Mouse (Mus musculus) heart, postnatal 25 days (tissue): ENCODE results near the gene Flt3l. TPM values are rescaled to one million over a fixed set of nuclear protein-coding genes. Genes with fewer than 3 reads are reported as not detected.
"Not testable (repeated sequence)": the region's sequence is repeated elsewhere in the genome, so short reads cannot be mapped to it uniquely, and the experiment has no call there.

Experiments
- DNase-seq: peaks from one replicate; pipeline ENCODE4 v3.0.0; 2022; ENCODE audit warnings: low spot score
- intact Hi-C: fragments of 180-260 bp; cut with DNase I; formaldehyde crosslinking; loops from one replicate; pipeline ENCODE4 v1.15.1; 2025
- total RNA-seq, 2 experiments: library from RNA; stranded (reverse); gene quantifications; 2 replicates each; pipeline ENCODE4 v1.2.3; 2021

Gene Flt3l
- total RNA-seq, 2 experiments from 2014 or later = 5.3 to 15.0 TPM

DNA sequence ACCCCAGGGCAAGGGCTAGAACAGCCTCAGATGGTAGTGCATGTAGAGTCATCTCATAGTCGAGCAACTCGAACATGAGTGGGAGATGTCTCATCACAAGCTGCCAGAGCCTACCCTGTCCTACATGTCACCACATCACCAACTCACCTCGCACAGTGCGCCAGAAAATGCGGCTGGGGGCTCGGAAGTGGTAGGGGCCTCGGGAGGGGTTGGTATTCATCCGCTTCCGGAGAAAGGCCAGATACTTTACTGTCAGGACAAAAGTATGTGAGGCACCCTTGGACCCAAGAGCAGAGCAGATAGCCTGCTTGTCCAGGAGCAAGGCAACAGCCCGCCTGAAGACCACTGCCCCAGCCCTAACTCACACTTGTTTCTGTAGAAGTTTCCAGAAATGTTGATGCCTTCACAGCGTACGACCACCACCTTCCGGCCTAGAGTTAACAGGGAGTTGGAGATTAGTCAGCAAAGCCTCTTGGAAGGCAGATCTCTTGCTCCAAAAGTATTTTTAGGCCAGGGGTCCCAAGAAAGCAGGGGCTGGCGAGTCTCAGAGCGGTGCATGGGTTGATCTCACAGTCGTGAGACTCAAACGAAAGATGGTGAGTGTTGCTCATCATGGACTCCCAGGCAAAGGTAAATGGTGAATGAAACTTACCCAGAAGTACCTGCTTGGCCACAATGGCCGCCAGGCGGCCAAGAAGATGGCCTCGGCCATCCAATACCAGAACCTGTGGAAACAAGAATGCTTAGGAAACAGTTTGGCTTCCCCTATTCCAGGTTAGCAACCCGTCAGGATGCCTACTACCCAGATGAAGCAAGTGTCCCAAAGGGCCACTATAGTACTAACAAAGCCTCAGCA, 9.2 kb downstream of the Flt3l start:
- intact Hi-C loops = loop anchor here (5.0 kb wide), 1 partner anchor 140 kb away; the partner anchor contains the start of gene Prmt1
- no peak for DNase-seq

- DNase-seq = no peak
- intact Hi-C loops = loop anchor here (5.0 kb wide), 1 partner anchor 139 kb away; the partner anchor contains the start of gene Prmt1
Measured at GRCm38 (mm10) chr7:45126147-45126843, 9.9 kb downstream of the Flt3l start.

DNA sequence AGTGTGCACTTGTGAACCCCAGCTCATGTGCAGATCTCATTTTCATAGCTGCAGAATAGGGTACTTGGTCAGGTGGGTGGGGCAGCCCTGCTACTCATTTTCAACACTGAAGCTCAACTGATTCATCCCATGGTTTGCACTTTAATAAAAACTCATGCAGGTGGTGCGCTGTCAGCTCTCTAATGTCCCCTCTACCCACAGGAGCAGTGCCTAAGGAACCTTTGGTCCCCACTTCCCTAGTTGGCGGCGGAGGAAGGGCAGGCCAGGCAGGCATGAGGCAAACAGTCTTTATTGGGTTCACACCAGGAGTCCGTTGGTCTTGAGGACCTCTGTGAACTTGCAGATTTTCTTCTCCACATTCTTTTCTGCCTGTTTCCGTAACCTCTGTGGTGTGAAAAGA, 10.6 kb downstream of the Flt3l start:
- not testable (repeated sequence) for DNase-seq
- intact Hi-C loops = loop anchor here (5.0 kb wide), 1 partner anchor 138 kb away; the partner anchor contains the start of gene Prmt1

- intact Hi-C loops = loop anchor here (5.0 kb wide), 1 partner anchor 138 kb away; the partner anchor contains the start of gene Prmt1
- DNase-seq = no peak
Measured at GRCm38 (mm10) chr7:45125144-45125600, 11.1 kb downstream of the Flt3l start.

DNA sequence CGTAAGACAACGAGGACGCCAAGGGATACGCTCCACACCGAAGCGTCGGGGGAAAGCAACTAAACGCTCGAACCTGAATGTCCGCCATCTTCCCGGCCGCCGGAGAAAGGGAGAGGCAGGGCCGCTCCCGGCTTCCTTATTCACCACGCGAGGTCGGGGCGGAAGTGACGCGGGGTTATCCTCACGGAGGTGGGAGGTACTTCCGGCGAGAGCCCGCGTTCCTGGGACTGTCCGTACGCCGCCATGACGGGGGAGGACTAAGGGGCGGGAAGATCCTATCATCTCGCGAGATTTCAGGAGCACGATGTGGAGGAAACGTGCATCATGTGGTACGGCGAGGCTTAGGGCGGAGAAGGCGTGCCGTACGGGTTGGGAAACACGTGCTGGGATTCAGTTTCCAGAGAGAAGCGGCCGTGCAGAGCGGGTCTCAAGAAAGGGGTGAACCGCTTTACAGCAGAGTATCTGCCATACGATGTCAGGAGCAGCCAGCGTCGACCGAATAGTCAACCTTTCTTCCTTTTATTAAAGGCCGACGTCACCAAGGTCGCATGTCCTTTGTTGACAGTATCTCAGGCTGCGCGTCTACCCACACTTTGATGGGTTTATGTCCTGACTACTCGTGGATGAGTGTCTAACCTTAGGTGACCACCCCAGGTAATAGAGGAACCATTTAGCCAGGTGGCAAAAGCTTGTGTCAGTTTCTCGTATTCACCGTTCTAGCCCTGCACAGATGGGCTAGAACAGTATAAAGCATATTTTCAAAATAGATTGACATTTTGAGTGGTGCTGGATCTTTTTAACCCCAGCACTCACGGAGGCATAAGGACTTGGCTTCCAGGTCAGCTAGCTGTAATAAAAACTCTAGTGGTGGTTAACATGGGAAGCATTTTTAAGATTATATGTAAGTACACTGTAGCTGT, 11.7 kb downstream of the Flt3l start, which contains the start of gene Rps11:
TSS of gene Rps11 (minus strand) at position 216 of the 920 bp plus-strand sequence.
- intact Hi-C loops = loop anchor here (5.0 kb wide), 1 partner anchor 137 kb away; the partner anchor contains the start of gene Prmt1
- DNase-seq = peak; percentile 98

GRCm38 (mm10) chr7:45123186-45123570, 13.1 kb downstream of the Flt3l start:
- no peak for DNase-seq
- intact Hi-C loops = no loop called here

- DNase-seq = no peak
- intact Hi-C loops = no loop called here
Measured at GRCm38 (mm10) chr7:45122561-45123185, 13.6 kb downstream of the Flt3l start.

GRCm38 (mm10) chr7:45121966-45122365, 14.3 kb downstream of the Flt3l start:
- no peak for DNase-seq
- intact Hi-C loops = loop anchor here (2.0 kb wide), 1 partner anchor 17 kb away; no protein-coding TSS in a partner anchor

- peak; percentile 68 for DNase-seq
- intact Hi-C loops = loop anchor here (2.0 kb wide), 1 partner anchor 17 kb away; no protein-coding TSS in a partner anchor
Measured at GRCm38 (mm10) chr7:45121404-45121803, 14.8 kb downstream of the Flt3l start.

GRCm38 (mm10) chr7:45119780-45120709, 16.2 kb downstream of the Flt3l start:
- DNase-seq = no peak
- intact Hi-C loops = loop anchor here (2.0 kb wide), 1 partner anchor 15 kb away; no protein-coding TSS in a partner anchor

DNA sequence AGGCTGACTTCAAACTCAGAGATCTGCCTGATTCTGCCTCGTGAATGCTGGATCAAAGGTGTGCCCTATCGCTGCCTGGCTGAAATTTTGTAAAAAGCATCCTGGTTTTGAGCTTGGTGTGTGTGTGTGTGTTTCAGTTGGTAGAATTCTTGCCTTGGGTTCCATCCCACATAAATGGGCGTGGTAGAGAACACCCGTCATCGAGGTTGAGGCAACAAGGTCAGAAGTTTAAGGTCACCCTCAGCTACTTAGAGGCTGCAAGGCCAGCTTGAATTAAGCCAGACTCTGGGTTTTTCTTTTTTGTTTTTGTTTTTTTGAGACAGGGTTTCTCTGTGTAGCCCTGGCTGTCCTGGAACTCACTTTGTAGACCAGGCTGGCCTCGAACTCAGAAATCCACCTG, 17.9 kb downstream of the Flt3l start:
- no peak for DNase-seq
- intact Hi-C loops = no loop called here

DNA sequence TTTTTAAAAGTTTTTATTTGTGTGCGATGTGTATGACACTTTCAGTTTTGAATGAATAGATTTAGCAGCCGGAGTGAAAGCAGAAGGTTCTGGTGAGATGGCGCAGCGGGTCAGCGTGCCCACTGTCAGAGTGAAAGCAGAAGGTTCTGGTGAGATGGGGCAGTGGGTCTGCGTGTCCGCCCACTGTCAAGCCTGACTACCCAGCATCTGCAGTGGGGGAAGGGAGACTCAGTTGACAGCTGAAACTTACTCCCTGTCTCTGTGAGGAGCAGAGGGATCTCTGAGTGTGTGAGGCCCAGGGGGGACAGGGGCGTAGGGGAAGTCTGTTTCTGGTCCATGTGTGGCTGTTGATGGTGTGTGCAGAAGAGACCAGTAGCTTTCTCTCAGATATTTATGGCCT, 18.7 kb downstream of the Flt3l start:
- DNase-seq = no peak
- intact Hi-C loops = no loop called here

DNA sequence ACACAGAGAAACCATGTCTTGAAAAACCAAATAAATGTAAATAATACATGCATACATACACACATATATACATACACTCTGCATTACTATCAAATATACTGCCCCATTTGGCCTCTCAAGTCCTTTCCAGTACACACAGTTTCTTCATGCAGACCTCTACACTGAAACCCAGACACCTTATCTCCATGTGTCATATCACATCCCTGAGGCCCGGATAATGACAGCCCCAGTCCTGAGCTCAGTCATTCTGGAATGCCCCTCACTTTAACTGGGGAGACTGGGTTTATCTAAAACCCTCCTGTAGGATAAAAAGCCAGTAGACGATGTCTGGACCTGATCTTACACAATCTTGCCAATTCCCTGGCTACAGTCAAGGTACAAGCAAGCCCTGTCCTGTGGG, 22.8 kb downstream of the Flt3l start:
- intact Hi-C loops = no loop called here
- no peak for DNase-seq

DNA sequence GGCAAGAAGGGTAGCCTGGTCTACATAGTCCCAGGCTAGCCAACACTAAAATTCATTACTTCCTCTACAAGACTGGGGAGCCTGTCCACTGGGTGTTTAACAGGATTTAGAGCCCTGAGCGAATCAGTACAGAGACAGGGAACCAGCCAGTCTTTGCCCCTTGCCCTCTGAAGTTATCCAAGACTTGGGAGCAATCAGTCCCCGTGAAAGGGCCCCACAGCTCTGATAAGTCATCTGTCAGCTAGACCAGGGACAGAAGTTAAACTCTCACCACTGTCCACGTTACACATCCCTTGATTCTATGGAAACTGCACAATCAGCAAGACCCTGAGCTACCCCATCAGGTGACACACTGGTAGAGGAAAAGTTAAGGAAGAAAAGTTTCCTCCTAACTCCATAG, 23.7 kb downstream of the Flt3l start:
- intact Hi-C loops = no loop called here
- no peak for DNase-seq

- DNase-seq = no peak
- intact Hi-C loops = no loop called here
Measured at GRCm38 (mm10) chr7:45111940-45112339, 24.3 kb downstream of the Flt3l start.

DNA sequence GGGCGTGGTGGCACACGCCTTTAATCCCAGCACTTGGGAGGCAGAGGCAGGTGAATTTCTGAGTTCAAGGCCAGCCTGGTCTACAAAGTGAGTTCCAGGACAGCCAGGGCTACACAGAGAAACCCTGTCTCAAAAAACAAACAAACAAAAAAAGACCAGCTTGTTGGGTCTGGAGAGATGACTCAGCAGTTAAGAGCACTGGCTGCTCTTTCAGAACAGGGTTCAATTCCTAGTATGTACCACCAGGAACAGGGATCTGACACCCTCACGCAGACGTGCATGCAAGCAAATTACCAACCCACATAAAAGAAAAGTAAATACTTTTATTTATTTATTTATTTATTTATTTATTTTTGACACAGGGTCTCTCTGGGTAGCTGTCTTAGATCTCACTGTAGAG, 26.1 kb downstream of the Flt3l start:
- intact Hi-C loops, DNase-seq: not testable (repeated sequence)

- intact Hi-C loops = no loop called here
- no peak for DNase-seq
Measured at GRCm38 (mm10) chr7:45107052-45107645, 29.1 kb downstream of the Flt3l start.

- intact Hi-C loops = no loop called here
- no peak for DNase-seq
Measured at GRCm38 (mm10) chr7:45106441-45106840, 29.8 kb downstream of the Flt3l start.
